Mouse (Mus musculus) thymus, postnatal 14 days (tissue): ENCODE measurements around the gene Fgfr3.

Experiments
- DNase-seq: peaks from one replicate; pipeline ENCODE4 v3.0.0; 2021

Gene Fgfr3

DNA sequence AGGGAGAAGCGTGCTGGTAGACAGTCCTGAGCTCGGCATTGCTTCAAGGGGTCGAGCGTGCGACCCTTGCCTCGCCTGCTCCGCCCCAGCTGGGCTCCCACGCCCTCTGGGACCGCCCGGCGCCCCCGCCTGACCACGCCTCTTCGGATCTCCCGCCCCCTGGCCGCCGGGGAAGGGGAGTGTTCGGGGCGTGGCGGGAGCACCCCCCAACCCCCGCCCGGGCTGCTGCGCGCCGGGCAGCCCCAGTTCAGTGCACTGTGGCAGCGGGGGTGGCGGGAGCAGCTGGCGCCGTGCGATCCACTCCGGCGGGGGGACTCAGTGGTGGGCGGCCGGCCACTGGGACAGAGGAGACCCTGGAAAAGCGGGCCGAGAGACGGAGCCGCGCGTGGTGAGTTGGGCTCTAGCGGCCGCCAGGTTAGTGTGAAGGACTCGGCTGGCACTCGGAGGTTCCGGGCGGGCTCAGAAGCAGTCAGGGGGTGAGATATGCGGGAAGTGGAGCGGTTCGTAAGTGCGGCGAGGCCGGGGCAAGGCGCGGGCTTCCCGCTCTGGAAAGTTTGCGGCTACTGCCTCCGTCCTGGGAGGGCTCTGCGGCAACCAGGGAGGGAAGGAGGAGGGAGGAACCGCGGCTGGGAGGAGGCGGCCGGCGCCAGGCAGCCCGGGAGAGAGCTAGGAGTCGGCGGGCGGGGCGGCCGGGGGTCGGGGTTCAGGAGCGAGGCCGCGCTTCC lies at the start of gene Fgfr3:
Fgfr3 (plus strand) TSS at position 134 of the 725 bp plus-strand sequence.
- DNase-seq: peak; percentile 73

DNA sequence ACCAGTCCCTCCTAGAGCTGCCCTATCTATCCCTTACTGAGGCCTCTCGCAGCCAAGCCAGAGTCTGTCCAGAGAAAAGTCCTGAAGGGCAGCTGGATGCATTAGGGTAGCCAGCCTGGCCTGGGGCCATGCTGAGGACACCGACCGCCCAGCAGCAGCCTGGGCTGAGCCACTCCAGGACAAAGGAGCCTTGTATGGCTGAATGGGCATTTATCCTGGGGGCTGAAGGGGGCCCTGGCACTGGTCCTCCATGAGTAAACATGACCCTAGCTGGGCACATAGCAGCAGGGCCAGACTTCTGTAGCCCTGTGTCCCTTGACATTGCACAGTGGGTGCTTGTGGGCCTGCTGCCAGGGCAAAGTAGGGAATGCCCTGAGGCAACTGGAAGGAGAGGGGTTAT lies 47.0 kb upstream of the Fgfr3 start:
- no peak for DNase-seq

DNA sequence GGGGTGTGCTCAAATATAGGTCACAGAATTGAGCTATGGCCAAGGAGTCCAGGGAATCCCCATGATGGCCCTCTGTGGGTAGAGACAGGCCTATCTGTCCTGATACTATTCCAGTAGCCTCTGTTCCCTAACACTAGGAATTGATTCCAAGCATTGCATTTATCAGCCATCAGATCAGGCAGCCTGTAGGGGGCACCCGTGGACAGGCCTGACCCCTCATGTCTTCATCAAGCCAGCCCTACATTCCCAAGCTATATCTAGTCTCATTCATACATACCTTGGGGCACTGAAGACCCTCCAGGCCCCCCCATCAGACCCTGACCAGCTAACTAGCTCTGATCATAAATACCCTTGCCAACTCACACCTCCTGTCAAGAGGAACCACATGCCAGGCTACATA lies 45.5 kb upstream of the Fgfr3 start:
- DNase-seq: peak; percentile 53

DNA sequence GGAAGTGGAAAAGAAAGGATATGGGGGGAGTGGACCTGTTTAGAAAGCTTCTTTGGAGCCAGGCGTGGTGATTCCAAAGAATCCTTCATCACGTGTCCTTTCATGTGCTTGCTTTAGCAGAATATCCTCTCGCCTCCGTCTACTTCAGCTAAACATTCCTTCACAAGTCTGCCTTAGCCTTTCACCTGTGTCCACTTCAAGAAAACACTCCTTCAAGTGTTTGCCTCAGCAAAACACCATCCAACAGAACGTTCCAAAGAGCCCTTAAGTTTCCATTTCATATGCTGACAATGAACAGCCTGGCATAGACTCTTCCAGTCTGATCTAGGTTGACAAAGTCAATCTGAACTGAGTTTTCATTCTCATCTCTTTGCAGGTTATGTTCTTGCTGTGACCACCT lies 43.2 kb upstream of the Fgfr3 start:
- no peak for DNase-seq

- no peak for DNase-seq
These were observed 40.4 kb upstream of the Fgfr3 start for GRCm38 (mm10) chr5:33681044-33681443.

DNA sequence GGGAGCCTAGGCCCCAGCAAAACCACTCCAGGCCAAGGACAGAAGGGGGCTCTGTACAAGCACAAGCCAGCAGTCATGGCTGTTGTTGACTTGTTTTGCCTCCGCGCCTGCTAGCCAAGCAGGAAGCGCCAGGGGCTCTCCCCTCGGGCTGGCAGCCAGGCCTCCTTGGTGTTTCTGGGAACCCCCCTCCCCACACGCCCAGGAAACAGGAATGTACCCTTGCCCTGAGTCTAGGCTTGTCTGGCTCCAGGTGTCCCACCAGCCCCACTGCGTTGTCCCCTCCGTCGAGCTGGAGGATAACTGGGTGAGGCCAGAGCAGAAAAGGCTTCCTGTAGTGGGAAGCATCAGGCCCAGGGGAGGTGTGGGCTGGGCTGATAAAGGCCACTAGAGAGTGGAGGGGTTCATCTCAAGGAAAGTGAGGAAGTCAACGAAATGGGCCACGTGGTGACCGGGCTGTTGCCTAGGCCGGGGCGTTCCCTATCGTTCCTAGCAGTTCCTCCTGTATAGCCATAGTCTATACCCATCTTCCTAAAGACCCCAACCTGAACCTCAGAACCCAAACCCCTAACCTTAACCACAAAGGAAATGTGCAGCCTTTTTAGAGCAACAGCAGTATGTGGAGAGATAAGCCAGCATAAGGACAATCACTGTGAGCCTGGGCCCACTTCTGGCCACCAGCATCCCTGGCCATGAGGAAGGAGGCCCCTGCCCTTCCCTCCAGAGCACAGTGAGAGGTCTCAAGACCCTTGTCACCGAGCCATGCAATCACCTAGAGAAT lies 39.7 kb upstream of the Fgfr3 start:
- DNase-seq: no peak

DNA sequence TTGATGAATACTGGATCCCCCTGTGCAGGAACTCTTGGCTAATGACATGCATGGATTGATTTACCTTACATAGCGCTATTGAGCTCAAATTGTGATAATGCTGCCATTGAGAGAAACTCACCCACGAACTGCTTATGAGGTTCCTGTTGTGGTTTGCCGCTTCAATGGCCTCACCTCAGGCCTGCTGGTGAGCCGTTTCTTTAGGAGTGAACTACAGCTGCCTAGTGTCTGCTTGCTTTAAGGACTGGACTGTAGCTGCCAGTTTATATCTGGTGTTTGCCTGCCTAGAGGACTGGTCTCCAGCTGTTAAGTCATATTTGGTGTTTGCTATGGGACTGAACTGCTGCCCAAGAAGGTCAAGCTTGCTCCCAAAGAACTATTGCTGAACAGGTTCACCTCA lies 38.5 kb upstream of the Fgfr3 start:
- DNase-seq: no peak

DNA sequence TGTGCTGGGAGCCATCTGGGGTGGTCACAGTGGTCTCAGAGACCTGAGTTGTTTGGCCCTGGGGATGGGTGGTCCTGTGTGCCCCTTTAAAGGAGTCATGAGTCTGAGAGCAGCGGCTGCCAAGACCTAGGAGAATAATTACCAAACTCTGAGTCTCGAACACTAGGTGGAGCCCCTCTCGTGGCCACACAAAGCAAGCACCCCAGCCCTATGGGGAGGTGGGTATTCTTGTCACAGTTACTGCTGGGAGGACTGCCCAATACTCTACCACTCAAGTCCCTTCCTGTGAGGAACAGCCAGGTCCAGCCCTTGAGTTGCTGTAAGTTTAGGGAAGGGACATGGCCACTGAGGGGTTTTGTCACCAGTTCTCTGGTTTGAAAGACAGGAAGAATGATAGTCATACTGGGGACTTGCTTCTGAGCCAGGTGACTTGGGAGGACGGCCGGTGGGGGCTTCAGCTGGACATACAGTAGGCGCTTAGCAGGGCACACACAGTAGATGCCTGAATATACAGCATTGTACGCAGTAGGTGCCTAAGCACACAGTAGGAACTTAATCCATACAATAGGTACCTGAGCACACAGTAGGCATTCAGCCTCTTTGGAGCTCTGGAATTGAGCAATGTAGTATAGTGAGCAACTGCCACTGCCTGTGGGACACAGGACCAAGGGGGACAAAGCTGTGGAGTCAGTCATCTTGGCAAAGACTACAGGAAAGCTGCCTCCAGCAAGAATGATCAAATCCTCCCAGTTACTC lies 37.4 kb upstream of the Fgfr3 start:
- peak; percentile 40 for DNase-seq

- DNase-seq: no peak
These were observed 36.5 kb upstream of the Fgfr3 start for GRCm38 (mm10) chr5:33684932-33685331.

DNA sequence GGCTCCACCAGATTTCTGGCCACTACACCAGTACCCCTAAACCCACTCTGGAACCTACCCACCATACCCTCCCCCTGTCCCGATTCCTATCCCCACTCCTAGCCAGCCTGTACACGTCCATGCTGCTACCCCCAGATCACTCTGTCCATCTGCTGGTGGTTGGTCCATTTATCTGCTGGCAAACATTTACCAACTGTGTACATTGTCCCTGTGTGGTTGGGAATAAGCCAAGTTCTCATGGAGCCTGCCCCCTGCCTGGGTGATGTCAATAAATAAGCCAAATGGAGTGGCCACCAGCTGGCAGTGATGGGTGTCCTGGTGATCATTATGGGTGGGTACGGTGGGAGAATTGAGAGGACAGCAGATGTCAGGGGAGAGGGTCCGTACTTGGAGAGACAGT lies 34.3 kb upstream of the Fgfr3 start:
- DNase-seq: no peak

- DNase-seq: no peak
These were observed 32.9 kb upstream of the Fgfr3 start for GRCm38 (mm10) chr5:33688278-33689220.

GRCm38 (mm10) chr5:33689221-33689844 lies 32.1 kb upstream of the Fgfr3 start:
- DNase-seq: no peak

GRCm38 (mm10) chr5:33689852-33690645 lies 31.4 kb upstream of the Fgfr3 start:
- DNase-seq: no peak

DNA sequence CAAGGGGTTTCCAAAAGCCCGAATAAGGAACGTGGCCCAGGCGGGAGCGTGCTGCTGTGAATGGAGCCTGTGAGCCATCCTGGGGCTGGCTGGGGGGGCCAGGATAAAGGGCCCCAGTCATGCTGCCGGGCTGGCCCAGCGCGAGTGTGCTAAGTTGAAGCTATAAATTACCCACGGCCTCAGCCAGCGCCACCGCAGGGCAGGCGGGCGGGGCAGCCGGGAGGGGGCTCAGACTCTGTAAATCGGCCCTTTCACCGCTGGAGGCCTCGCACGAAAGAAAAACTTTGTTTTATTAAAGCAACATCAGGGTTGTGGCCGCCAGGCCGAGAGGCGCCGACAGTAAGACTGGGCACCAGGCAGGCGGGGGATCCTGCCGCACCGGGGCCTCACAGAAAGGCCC lies 29.1 kb upstream of the Fgfr3 start:
- no peak for DNase-seq

GRCm38 (mm10) chr5:33694461-33694847 lies 27.0 kb upstream of the Fgfr3 start:
- no peak for DNase-seq

DNA sequence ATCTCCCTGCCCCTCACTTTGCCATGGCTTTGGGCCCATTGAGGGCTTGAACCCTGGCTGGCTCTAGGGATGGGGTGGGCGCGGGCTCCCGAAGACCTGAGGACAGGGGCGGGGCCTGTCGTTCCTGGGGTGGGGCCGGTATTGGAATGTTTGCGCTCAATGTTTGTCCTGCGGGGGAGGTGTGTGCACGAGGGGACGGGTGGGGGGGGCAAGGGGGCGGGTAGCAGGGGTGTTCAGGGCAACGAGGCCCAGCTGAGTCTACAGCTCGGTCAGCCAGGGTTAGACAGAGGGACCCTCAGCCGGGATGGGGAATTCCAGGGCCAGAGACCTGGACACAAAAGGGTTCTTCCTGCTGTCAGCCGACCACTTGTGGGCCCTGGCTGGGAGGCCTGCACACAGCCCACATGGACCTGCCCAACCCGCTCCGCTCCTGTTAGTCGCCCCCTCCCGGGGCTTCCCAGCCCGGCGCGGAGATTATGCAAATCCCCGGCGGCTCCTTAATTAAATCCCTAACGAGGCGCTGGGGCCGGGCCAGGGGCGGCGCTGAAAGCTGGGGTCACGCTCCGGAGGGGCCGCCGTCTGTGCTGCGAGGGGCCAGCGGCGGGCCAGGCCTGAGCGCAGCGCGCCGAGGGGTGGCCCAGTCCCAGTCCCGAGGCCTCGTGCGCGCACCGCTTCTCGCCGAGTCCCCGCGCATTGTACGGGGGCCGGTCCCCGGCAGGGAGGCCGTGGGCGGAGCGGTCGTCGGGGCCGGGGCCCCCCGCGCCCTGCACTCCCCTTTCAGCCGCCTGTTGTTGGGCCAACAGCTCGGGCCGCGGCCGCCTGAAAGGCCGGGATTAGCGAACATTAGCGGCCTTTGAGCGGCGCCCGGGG lies 26.4 kb upstream of the Fgfr3 start:
- DNase-seq: no peak

DNA sequence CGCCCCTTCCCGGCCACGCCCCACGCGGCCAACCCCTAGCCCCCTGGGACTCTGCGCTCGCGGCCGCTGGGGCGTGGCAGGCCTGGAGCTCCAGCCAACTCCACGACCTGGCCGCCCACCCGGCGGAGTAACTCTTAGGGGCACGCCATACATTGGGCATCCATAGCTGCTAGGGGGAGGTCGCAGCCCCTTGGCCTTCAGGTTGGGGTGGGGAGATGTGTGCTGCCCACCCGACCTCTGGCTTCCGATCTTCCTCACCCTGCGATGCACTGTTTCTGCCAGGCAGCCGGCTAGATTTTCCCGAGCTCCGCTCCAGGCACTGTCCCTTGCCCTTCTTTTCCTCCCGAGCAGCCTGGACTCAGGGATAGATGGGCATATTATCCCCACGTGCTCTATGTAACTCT lies 25.8 kb upstream of the Fgfr3 start:
- no peak for DNase-seq

GRCm38 (mm10) chr5:33696430-33696829 lies 25.0 kb upstream of the Fgfr3 start:
- no peak for DNase-seq

GRCm38 (mm10) chr5:33697534-33697933 lies 23.9 kb upstream of the Fgfr3 start:
- no peak for DNase-seq

- DNase-seq: no peak
These were observed 23.4 kb upstream of the Fgfr3 start for GRCm38 (mm10) chr5:33697947-33698512.
